Mouse (Mus musculus): ENCODE data around the gene Gm9821.

GRCm38 (mm10) chr2:91975581-91976541 lies 30.4 kb downstream of the Gm9821 start, which contains the start of gene Dgkz:
- TF ChIP-seq GATA1 (IDR thresholded peaks at IDR 0.05; ENCODE audit: low read length), result no peak
- no peak for TF ChIP-seq TAL1 (IDR thresholded peaks at IDR 0.05; ENCODE audit: low read length)
